Mouse (Mus musculus): ENCODE measurements around the gene St6galnac3.

Gene St6galnac3

GRCm38 (mm10) chr3:153643822-153644519 is 81.0 kb downstream of the St6galnac3 start:
- POLR2A ChIA-PET = interaction anchor here in 2 of 4 experiments (1.0 to 1.3 kb wide), 2 partner anchors 14 to 22 kb away, joined by 3 read pairs; no protein-coding TSS in a partner anchor

GRCm38 (mm10) chr3:153642826-153643225 is 82.1 kb downstream of the St6galnac3 start:
- ChIA-PET CTCF (interaction anchor here in 1 of 4 experiments (1.2 kb wide), 1 partner anchor 33 kb away, joined by 3 read pairs; no protein-coding TSS in a partner anchor), POLR2A (interaction anchor here in 1 of 4 experiments (0.8 kb wide), 1 partner anchor 20 kb away, joined by 3 read pairs; no protein-coding TSS in a partner anchor)

More at GRCm38 (mm10) chr3:153643822-153644519, 81.0 kb downstream of the St6galnac3 start:
- CTCF ChIA-PET = no interaction called here

GRCm38 (mm10) chr3:153641805-153642204 is 83.2 kb downstream of the St6galnac3 start:
- CTCF ChIA-PET = no interaction called here
- POLR2A ChIA-PET = no interaction called here

- CTCF ChIA-PET = interaction anchor here in 1 of 4 experiments (0.7 to 1.6 kb wide), 2 partner anchors 38 to 552 kb away, joined by 3 to 5 read pairs; no protein-coding TSS in a partner anchor
- POLR2A ChIA-PET = interaction anchor here in 3 of 4 experiments (0.6 to 1.8 kb wide), 5 partner anchors 22 to 341 kb away, joined by 3 to 5 read pairs (median 3); partner anchors contain the start of gene Rabggtb (in 1 of the 3)
Observed at GRCm38 (mm10) chr3:153637336-153637735, 87.6 kb downstream of the St6galnac3 start.

- CTCF ChIA-PET = interaction anchor here in 3 of 4 experiments (0.6 to 2.1 kb wide), 5 partner anchors 21 to 889 kb away, joined by 3 to 5 read pairs (median 3); no protein-coding TSS in a partner anchor
- POLR2A ChIA-PET = interaction anchor here in 2 of 4 experiments (0.5 to 1.8 kb wide), 5 partner anchors 14 to 1334 kb away, joined by 3 to 5 read pairs (median 3); partner anchors contain the start of gene Rabggtb (in 1 of the 2)
Observed at GRCm38 (mm10) chr3:153636804-153637153, 88.2 kb downstream of the St6galnac3 start.

- ChIA-PET POLR2A (interaction anchor here in 2 of 4 experiments (0.5 to 1.8 kb wide), 6 partner anchors 14 to 1334 kb away, joined by 3 to 8 read pairs (median 4); partner anchors contain the start of gene Rabggtb (in 1 of the 2)), CTCF (interaction anchor here in 3 of 4 experiments (0.6 to 2.1 kb wide), 5 partner anchors 16 to 888 kb away, joined by 3 to 5 read pairs (median 3); no protein-coding TSS in a partner anchor)
Observed at GRCm38 (mm10) chr3:153636094-153636803, 88.7 kb downstream of the St6galnac3 start.

- ChIA-PET CTCF (no interaction called here), POLR2A (interaction anchor here in 1 of 4 experiments (1.3 kb wide), 1 partner anchor 44 kb away, joined by 3 read pairs; no protein-coding TSS in a partner anchor)
Observed at GRCm38 (mm10) chr3:153631988-153632672, 92.8 kb downstream of the St6galnac3 start.

GRCm38 (mm10) chr3:153626237-153626636 is 98.7 kb downstream of the St6galnac3 start:
- ChIA-PET POLR2A (no interaction called here), CTCF (no interaction called here)

- ChIA-PET POLR2A (no interaction called here), CTCF (no interaction called here)
Observed at GRCm38 (mm10) chr3:153618976-153619375, 106.0 kb downstream of the St6galnac3 start.

GRCm38 (mm10) chr3:153616849-153617248 is 108.1 kb downstream of the St6galnac3 start:
- ChIA-PET CTCF (interaction anchor here in 1 of 4 experiments (0.6 kb wide), 1 partner anchor 179 kb away, joined by 3 read pairs; no protein-coding TSS in a partner anchor), POLR2A (interaction anchor here in 1 of 4 experiments (1.1 kb wide), 1 partner anchor 32 kb away, joined by 3 read pairs; no protein-coding TSS in a partner anchor)

GRCm38 (mm10) chr3:153610239-153610638 is 114.7 kb downstream of the St6galnac3 start:
- CTCF ChIA-PET = no interaction called here
- POLR2A ChIA-PET = interaction anchor here in 1 of 4 experiments (1.8 kb wide), 1 partner anchor 11 kb away, joined by 4 read pairs; no protein-coding TSS in a partner anchor

GRCm38 (mm10) chr3:153606331-153606730 is 118.6 kb downstream of the St6galnac3 start:
- CTCF ChIA-PET = interaction anchor here in 1 of 4 experiments (0.7 kb wide), 1 partner anchor 49 kb away, joined by 3 read pairs; no protein-coding TSS in a partner anchor
- POLR2A ChIA-PET = no interaction called here

GRCm38 (mm10) chr3:153605767-153606098 is 119.2 kb downstream of the St6galnac3 start:
- ChIA-PET CTCF (interaction anchor here in 1 of 4 experiments (0.7 kb wide), 1 partner anchor 50 kb away, joined by 3 read pairs; no protein-coding TSS in a partner anchor), POLR2A (no interaction called here)

- CTCF ChIA-PET = no interaction called here
- POLR2A ChIA-PET = no interaction called here
Observed at GRCm38 (mm10) chr3:153605089-153605766, 119.7 kb downstream of the St6galnac3 start.

- ChIA-PET POLR2A (interaction anchor here in 2 of 4 experiments (1.0 to 1.4 kb wide), 3 partner anchors 10 to 14 kb away, joined by 3 to 4 read pairs (median 4); no protein-coding TSS in a partner anchor), CTCF (interaction anchor here (0.6 to 1.5 kb wide), 15 partner anchors 9 to 1333 kb away, joined by 3 to 9 read pairs (median 3); partner anchors contain the start of gene Nexn (in 1 of the 4))
Observed at GRCm38 (mm10) chr3:153599179-153599578, 125.8 kb downstream of the St6galnac3 start.

- POLR2A ChIA-PET = interaction anchor here in 2 of 4 experiments (1.0 to 1.4 kb wide), 3 partner anchors 9 to 14 kb away, joined by 3 to 4 read pairs (median 4); no protein-coding TSS in a partner anchor
- CTCF ChIA-PET = interaction anchor here (0.6 to 1.5 kb wide), 13 partner anchors 8 to 398 kb away, joined by 3 to 9 read pairs (median 3); no protein-coding TSS in a partner anchor
Observed at GRCm38 (mm10) chr3:153598631-153599030, 126.3 kb downstream of the St6galnac3 start.

- ChIA-PET POLR2A (interaction anchor here in 1 of 4 experiments (0.7 kb wide), 1 partner anchor 1013 kb away, joined by 4 read pairs; no protein-coding TSS in a partner anchor), CTCF (no interaction called here)
Observed at GRCm38 (mm10) chr3:153594531-153594930, 130.4 kb downstream of the St6galnac3 start.

GRCm38 (mm10) chr3:153593978-153594377 is 131.0 kb downstream of the St6galnac3 start:
- CTCF ChIA-PET = no interaction called here
- POLR2A ChIA-PET = interaction anchor here in 1 of 4 experiments (0.7 kb wide), 1 partner anchor 1013 kb away, joined by 4 read pairs; no protein-coding TSS in a partner anchor

All from embryonic stem cell, embryonic (primary cell).